ENCODE assay signal across 16 mouse cellular contexts in the genomic region with DNA sequence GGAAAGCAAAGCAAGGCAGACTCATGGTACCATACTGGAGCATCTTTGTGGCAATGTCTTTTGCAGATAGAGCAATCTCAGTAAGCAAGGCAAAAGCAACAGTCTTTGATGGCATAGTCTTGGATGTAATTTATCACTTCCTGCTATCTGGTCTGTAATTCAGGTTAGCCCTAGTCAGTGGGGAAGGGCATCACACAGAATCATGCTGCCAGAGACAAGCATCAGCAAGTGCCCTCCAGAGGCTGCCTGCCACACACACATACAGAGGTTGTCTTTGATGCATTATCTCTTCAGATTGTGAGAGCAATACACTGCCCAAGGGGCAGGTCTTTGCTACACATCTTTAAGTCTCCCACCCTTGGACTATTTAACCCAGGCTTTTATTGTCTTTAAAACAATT.
"Had no signal": no experiment of that assay in that cellular context is flagged by ENCODE, and none has a peak within 500 bp of the region (broad histone marks: within the 10 kb centered on the region; RNA-seq: fewer than 3 reads in every experiment).

No protein-coding gene starts in this region.

- H3K4me3 ChIP-seq: midbrain, embryonic 10.5 days; midbrain, embryonic 12.5 days; myocyte; neural tube, embryonic 12.5 days had no signal

- H3K36me3 ChIP-seq: midbrain, embryonic 10.5 days; midbrain, embryonic 12.5 days; neural tube, embryonic 12.5 days had no signal

- H3K27me3 ChIP-seq: midbrain, embryonic 12.5 days; neural tube, embryonic 12.5 days had no signal

- H3K9ac ChIP-seq: lung, embryonic 14.5 days; midbrain, embryonic 12.5 days; neural tube, embryonic 12.5 days had no signal

- H3K4me2 ChIP-seq: lung, embryonic 14.5 days; midbrain, embryonic 12.5 days; neural tube, embryonic 12.5 days had no signal

- H3K9me3 ChIP-seq: midbrain, embryonic 10.5 days; midbrain, embryonic 12.5 days; neural tube, embryonic 12.5 days had no signal

- H3K27ac ChIP-seq: midbrain, embryonic 10.5 days; midbrain, embryonic 12.5 days; neural tube, embryonic 12.5 days had no signal

- DNase-seq: lung, adult 18-20 months; lung, embryonic 14.5 days; lung, postnatal 10 days; lung, postnatal 4 days; midbrain, embryonic 14.5 days; right cerebral cortex, postnatal 25 days; right cerebral cortex, postnatal 4 days; spleen, adult 18-20 months; thymus, adult 18-20 months; thymus, postnatal 25 days; thymus, postnatal 4 days had no signal

- ATAC-seq: midbrain, embryonic 16.5 days had no signal
